Mouse (Mus musculus) frontal cortex, adult (tissue): ENCODE data around the gene Guk1.
"Not testable (repeated sequence)": the region's sequence is repeated elsewhere in the genome, so short reads cannot be mapped to it uniquely, and the experiment has no call there.

ENCODE experiments used
- ATAC-seq: cut with Nextera tagmentation; 2 replicates; pipeline ENCODE4 v1.9.2; 2017; ENCODE audit warnings: mild to moderate bottlenecking, moderate library complexity, mixed read lengths; ENCODE audit not compliant: low TSS enrichment

Gene Guk1

GRCm38 (mm10) chr11:59211561-59211960 is 19.5 kb upstream of the Guk1 start:
- ATAC-seq = not testable (repeated sequence)

GRCm38 (mm10) chr11:59210020-59210419 is 18.0 kb upstream of the Guk1 start:
- ATAC-seq = no peak

DNA sequence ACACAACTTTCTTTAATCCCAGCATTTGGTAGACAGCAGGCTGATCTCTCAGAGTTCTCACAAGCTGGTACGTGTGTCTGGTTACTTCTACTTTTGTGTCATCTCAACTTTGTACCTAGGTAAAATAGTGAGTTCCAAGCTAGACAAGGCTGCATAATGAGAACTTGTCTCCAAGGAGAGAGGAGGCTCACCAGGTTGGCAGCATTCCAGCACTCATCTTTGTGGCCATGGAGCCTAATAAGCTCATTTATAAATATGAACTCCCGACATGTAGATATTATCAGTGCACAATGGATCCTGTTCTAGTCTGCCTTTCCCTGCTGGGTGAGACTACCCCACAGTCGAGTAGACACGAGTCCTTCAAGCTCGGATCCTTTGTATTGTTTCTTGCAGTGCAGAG is 17.6 kb upstream of the Guk1 start:
- ATAC-seq = no peak

GRCm38 (mm10) chr11:59209003-59209441 is 17.0 kb upstream of the Guk1 start:
- peak; percentile 50 for ATAC-seq

- peak; percentile 79 for ATAC-seq
These were observed 16.3 kb upstream of the Guk1 start, which contains the start of gene 2310033P09Rik for GRCm38 (mm10) chr11:59208153-59208831. Gene 2310033P09Rik (plus strand): TSS chr11:59208321.

DNA sequence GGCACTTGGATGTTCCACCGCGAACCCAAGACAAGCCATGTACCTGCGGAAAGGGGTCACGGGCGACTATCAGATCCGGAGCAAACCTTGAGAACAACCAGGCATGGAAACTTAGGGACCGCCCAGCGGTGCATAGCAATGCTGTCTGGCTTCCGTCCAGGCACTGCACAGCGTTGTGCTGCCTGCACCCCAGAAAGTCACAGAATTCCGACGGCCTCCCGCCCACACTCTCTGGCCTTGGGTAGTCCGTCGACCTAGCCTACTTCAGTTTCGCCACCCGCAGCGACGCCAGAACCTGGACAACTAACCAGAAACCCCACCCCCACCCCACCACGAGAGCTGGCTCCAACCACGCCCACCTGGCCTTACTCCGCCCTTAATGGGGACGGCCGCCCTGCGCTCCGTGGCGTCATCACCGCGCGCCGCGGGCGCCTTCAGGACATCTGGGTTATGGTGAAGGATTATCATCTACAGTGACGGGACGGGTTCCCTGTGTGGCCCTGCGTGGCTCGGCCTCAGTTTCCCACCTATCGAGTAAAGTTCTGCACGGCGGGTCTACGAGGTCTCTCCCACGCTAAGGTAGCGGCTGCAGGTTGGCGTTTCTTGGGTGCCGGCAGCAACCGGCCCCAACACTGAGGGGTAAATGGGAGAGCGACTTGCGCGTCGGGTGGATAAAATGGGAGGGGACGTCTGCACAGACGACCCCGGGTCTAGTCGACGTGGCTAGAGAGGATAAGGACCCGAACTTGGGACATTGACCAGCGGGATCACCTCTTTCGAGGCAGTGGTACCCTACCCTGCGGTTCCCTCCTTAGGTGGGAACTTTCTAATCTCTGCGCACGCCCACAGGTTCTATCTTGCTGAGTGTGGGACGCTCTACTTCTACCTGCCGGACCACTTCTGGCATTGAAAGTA is 10.3 kb upstream of the Guk1 start, which contains the start of gene Mrpl55:
Gene Mrpl55, plus strand, starts transcription at position 406 of the 915 bp plus-strand sequence.
- peak; percentile 83 for ATAC-seq

- 0 out of 2 replicates have a peak, but pooled peaks have one; percentile 3 for ATAC-seq
These were observed 9.4 kb upstream of the Guk1 start for GRCm38 (mm10) chr11:59201216-59202002.

DNA sequence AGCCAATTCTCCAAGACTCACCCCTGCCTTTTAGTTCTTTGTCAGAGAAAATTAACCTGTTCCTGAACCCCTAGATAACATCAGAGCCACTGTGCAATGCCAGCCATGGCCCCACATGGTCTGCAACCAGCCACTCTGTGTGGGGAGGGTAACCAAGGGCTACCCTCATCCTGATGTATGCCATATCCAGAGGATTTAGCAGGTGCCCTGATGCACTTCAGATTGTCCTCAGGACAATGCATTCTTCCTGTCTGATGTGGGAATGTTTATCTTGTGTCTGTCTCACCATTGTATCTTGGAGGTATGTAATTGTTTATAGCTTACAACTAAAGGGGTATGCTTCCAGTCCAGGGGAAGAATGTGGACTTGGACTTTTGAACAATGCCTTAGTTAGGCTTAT is 4.2 kb upstream of the Guk1 start:
- ATAC-seq = no peak

DNA sequence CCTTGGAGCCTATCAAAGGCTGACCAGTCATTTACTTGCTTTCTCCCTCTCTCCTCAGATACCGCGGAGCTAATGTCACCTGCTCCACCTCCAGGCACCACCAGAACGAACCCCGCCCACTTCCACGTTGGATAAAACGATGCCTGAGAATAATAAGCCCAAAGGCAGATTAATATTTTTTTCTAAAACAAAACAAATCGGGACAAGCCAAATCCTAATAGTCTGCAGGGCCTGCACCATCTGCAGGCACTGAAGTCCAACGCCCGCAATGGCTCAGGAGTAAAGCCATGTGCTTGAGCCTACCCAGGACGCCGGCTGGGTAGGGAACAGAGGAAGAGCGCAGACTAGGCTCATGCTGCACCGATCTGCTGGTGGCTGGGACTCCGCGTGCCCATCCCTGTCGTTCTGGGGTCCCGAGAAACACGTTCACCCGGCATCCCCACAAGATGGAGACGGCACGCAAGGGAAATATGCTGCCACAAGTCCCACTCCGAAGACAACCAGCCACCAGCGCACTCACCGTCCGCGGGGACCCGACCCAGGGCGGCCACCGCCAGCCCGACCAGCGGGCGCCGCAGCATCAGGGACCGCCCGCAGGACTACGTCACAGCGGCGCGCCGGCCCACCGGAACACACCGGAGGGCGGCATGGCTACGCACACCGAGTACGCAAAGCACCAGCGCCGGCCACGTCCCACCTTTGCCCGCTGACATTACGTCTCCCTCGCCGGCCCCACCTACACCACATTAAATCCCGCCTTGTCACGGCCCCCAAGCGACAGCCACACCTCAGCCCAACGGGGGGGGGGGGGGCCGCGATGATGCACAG is 567 bp downstream of the Guk1 start:
- peak; percentile 97 for ATAC-seq

- no peak for ATAC-seq
These were observed 4.3 kb downstream of the Guk1 start for GRCm38 (mm10) chr11:59187706-59188105.

DNA sequence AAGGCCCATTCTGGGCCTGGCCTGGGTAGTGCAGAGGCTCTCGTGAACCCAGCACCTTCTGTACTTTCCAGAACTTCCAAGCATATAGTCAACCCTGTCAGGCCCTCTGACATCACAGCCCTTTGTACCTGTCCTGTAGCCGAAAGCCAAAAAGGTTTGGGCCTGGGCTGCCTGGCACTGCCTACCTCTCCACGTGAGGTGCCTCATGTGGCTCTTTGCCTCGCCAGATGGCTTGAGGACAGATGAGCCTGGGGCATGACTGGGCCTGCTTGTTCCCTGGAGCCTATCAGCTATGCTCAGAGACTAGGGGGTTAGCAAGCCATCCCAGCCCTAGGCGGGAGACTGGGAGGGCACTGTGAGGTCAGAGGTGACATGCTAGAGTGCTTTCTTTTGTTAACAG is 6.5 kb downstream of the Guk1 start:
- no peak for ATAC-seq

GRCm38 (mm10) chr11:59183821-59184220 is 8.2 kb downstream of the Guk1 start:
- peak; percentile 77 for ATAC-seq

DNA sequence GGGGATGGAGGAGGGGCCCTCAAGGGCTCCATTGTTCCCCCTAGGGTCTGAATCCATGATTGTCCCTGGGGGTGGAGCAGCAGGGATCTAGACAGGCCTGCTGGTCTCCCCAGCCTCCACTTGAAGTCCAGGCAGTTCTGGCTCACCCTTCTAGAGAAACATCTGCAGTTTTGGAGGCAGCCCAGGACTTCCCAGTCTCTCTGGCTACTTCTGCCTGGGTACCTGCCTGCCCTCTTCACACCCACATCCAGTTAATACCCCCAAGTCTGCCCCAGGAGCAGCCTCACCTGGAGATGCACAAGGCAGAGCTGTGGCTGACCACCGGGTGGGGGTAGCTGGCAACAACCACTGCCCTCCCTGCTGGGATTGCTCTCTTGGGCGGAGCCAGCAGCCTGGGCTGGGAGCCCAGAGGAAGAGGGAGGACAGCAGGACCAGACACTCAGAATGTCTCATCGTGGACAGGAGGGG is 9.1 kb downstream of the Guk1 start, which contains the start of gene Gjc2:
Gene Gjc2, minus strand, starts transcription at position 350 of the 468 bp plus-strand sequence.
- ATAC-seq = peak; percentile 50

- ATAC-seq = no peak
These were observed 15.1 kb downstream of the Guk1 start for GRCm38 (mm10) chr11:59176921-59177320.

DNA sequence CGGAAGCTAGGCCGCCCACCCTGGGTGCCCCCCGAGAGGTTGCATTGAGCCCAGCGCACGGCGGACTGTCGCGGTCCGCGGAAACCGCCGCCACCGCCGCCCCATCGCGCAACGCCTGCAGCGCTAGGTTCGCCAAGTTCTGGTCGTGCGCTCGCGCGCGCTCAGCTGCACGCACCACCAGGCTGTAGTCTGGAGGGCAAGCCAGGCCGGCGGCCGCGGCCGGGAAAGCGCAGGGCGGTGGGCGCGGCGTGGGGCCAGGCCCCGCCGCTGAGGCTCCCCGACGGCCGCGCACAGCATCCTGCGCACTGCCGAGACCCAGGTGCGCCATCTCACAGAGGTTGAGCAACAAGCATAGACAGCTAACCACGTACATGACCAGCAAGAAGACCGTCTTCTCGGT is 15.5 kb downstream of the Guk1 start:
- no peak for ATAC-seq

GRCm38 (mm10) chr11:59174189-59174838 is 17.7 kb downstream of the Guk1 start:
- no peak for ATAC-seq

- no peak for ATAC-seq
These were observed 21.5 kb downstream of the Guk1 start for GRCm38 (mm10) chr11:59170549-59170948.

GRCm38 (mm10) chr11:59169807-59170206 is 22.2 kb downstream of the Guk1 start:
- ATAC-seq = no peak

DNA sequence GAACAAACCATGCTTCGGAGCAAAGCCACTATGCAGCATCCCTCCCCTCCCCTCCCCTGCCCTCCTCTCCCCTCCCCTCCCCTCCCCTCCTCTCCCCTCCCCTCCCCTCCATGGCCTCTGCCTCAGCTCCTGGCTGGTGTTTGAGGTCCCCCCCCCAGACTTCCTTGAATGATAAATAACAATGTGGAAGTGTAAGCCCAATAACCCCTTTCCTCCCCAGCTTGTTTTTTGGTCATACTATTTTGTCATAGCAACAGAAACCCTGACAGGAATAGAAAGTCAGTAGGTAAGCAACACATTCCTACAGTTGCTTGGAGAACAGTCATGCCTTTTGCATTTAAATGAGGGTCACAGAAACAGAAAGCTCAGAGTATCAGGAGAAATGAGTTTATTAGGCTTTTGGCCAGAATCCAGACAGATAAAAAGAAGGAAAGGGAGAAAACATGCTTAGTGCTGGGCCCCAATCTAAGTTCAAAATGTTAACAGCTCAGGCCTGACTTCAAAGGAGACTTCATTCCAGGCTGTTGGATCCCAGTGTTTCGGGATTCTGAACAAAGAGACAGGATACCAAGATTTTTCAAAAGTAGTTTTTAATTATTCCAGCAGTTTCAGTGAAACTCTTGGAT is 26.3 kb downstream of the Guk1 start:
- no peak for ATAC-seq

GRCm38 (mm10) chr11:59164384-59164783 is 27.6 kb downstream of the Guk1 start:
- ATAC-seq = no peak
